Mouse (Mus musculus) kidney, adult 2 months (tissue): ENCODE measurements around the gene Dgkq. TPM values are rescaled to one million over a fixed set of nuclear protein-coding genes. Genes with fewer than 3 reads are reported as not detected.

Source experiments
- DNase-seq: peaks from one replicate; pipeline ENCODE4 v3.0.0; 2021
- H3K27ac ChIP-seq: fragments of 200-500 bp; 2 replicates; pipeline ENCODE4 v1.5.1; 2012; ENCODE audit warnings: low read depth, low read length, control low read depth, inconsistent platforms; ENCODE audit not compliant: insufficient read depth
- H3K27me3 ChIP-seq: fragments of 200-500 bp; replicated peaks from 2 replicates; pipeline ENCODE4 v1.6.1; 2012; ENCODE audit warnings: mild to moderate bottlenecking, moderate library complexity, low read length, inconsistent platforms; ENCODE audit not compliant: control insufficient read depth, insufficient read depth
- H3K36me3 ChIP-seq: fragments of 200-500 bp; 2 replicates; pipeline ENCODE4 v1.6.1; 2012; ENCODE audit warnings: mild to moderate bottlenecking, moderate library complexity, low read length, inconsistent platforms; ENCODE audit not compliant: control insufficient read depth, insufficient read depth
- H3K4me1 ChIP-seq: fragments of 200-500 bp; 2 replicates; pipeline ENCODE4 v1.6.1; 2011; ENCODE audit warnings: low read length; ENCODE audit not compliant: control insufficient read depth, insufficient read depth
- H3K4me3 ChIP-seq: fragments of 200-500 bp; 2 replicates; pipeline ENCODE4 v1.5.1; 2011; ENCODE audit warnings: mild to moderate bottlenecking, low read depth, low read length, control low read depth; ENCODE audit not compliant: insufficient read depth
- CTCF ChIP-seq: fragments of 200-500 bp; conservative IDR thresholded peaks from 2 replicates; pipeline ENCODE4 v1.5.1; 2011; ENCODE audit warnings: low read depth, mild to moderate bottlenecking, control low read depth, low read length, moderate library complexity, mixed read lengths; ENCODE audit not compliant: insufficient read depth, insufficient read length
- POLR2A ChIP-seq: fragments of 200-500 bp; IDR thresholded peaks from one replicate; pipeline ENCODE4 v1.6.1; 2011; ENCODE audit warnings: low read depth, low read length, control low read depth
- WGBS: fragments of 180-500 bp; shearing (Covaris S2); methylation state at CpG from one replicate; pipeline ENCODE4 v1.1.7; 2018; 5-methylcytosine and 5-hydroxymethylcytosine counted together
- polyA plus RNA-seq: library from polyadenylated mRNA; depleted of rRNA; stranded (reverse); fragments of >200 nt; gene quantifications from 2 replicates; pipeline ENCODE4 v1.2.3, GENCODE M21; 2012

The Dgkq gene
- polyA plus RNA-seq, 1 experiment: 27.9 TPM

DNA sequence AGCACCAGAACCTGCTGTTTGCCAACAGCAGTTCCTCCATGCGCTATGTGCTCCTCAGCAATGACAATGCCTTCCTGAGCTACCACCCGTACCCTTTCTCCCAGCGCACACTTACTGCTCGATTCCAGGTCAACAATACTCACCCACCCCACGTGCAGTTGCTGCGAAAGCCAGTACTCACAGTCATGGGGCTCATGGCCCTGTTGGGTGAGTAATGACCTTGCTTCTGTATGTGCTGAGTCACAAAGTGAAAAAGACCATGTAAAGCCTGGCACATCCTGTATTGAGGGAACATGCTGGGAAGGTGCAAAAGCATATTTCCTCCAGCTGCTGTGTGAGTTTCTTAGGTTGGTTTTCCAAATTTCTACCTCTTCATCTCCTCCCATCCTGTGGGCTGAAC lies 11.4 kb upstream of the Dgkq start:
- TF ChIP-seq CTCF (no peak), POLR2A (no peak)
- Histone ChIP-seq H3K27me3 (no peaks in the 10 kb centered on the region), H3K4me1 (peaks cover 15% of the 10 kb centered on the region), H3K27ac (no peak overlapping the region), H3K36me3 (no peaks in the 10 kb centered on the region), H3K4me3 (no peak overlapping the region)
- DNase-seq: no peak
- WGBS: 95% methylated on average over 6 of the region's 6 CpGs

GRCm38 (mm10) chr5:108679909-108680308 lies 10.4 kb upstream of the Dgkq start:
- Histone ChIP-seq H3K4me1 (peaks cover 19% of the 10 kb centered on the region), H3K27me3 (no peaks in the 10 kb centered on the region), H3K4me3 (no peak overlapping the region), H3K27ac (no peak overlapping the region), H3K36me3 (no peaks in the 10 kb centered on the region)
- WGBS: 53% methylated on average over 3 of the region's 3 CpGs
- TF ChIP-seq POLR2A: no peak
- peak; percentile 67 for TF ChIP-seq CTCF
- no peak for DNase-seq

DNA sequence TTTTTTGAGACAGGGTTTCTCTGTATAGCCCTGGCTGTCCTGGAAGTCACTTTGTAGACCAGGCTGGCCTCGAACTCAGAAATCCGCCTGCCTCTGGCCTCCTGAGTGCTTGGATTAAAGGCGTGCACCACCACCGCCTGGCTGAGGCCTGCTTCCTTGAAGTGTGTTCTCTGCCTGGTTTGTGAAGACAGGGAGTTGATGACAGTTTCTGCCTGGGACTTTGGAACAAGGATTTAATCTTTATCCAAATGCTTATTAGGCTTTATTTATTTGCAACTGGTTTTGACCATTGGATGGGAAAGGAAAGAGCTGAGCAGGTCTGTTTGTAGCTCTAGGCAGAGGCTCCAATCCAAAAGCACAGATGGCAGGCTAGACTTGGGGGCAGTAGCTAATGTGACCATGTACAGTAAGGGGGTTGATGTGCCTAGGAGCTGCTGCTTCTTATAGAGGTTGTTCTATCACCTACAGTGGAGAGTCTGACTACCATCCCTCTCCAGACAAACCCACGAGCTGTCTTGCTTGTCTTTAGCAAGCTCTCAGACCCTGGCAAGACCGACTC lies 8.9 kb upstream of the Dgkq start:
- no peak overlapping the region for H3K4me3 ChIP-seq
- no peaks in the 10 kb centered on the region for H3K27me3 ChIP-seq
- 76% methylated on average over 6 of the region's 6 CpGs for WGBS
- no peaks in the 10 kb centered on the region for H3K36me3 ChIP-seq
- H3K27ac ChIP-seq: peak overlapping the region; percentile 70
- peaks cover 22% of the 10 kb centered on the region for H3K4me1 ChIP-seq
- no peak for TF ChIP-seq CTCF
- peak; percentile 19 for TF ChIP-seq POLR2A
- peak; percentile 87 for DNase-seq

DNA sequence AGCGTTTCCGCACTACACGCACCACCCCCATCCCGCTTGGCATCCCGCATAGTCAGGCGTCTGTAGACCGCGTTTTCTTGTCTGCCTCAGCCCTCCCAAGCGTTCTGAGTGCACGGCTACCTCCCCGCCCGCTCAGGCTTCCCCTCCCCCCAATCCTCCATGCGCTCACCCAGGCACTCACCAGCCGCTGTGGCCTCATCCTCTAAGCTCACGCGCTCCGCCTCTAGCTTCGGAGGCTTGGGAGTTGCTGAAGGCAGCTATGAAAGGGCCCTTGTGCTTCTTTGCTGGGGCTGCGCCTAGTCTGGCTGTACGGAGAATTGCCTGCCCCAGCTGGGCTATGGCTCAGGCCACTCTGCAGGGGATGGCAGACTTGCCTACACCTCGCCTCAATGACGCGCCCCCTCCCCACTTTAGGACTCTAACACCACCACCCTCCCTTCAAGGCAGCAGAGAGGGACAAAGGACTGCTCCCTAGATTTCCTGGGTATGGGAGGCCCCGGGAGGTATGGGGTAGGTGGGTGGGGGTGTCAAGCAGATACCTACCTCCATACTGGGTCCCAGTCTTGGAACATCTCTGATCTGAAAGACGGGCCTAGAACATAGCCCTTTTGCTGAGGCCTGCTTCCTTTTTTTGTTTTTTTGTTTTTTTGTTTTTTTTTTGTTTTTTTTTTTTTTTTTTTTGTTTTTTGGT lies 8.3 kb upstream of the Dgkq start:
- Histone ChIP-seq H3K4me1 (peaks cover 22% of the 10 kb centered on the region), H3K36me3 (no peaks in the 10 kb centered on the region), H3K4me3 (peak overlapping the region; percentile 36; the same call in 1 of the 2 replicates), H3K27me3 (no peaks in the 10 kb centered on the region), H3K27ac (peak overlapping the region; percentile 90)
- DNase-seq: peak; percentile 69
- TF ChIP-seq CTCF (no peak), POLR2A (no peak)
- WGBS: 12% methylated on average over 25 of the region's 25 CpGs

- TF ChIP-seq CTCF (no peak), POLR2A (no peak)
- 32% methylated on average over 5 of the region's 5 CpGs for WGBS
- Histone ChIP-seq H3K4me3 (peak overlapping the region; percentile 36; the same call in 1 of the 2 replicates), H3K27ac (peak overlapping the region; percentile 10; the same call in 1 of the 2 replicates), H3K4me1 (peaks cover 22% of the 10 kb centered on the region), H3K27me3 (no peaks in the 10 kb centered on the region), H3K36me3 (no peaks in the 10 kb centered on the region)
- peak; percentile 50 for DNase-seq
Measured at GRCm38 (mm10) chr5:108676772-108677498, 7.5 kb upstream of the Dgkq start.

DNA sequence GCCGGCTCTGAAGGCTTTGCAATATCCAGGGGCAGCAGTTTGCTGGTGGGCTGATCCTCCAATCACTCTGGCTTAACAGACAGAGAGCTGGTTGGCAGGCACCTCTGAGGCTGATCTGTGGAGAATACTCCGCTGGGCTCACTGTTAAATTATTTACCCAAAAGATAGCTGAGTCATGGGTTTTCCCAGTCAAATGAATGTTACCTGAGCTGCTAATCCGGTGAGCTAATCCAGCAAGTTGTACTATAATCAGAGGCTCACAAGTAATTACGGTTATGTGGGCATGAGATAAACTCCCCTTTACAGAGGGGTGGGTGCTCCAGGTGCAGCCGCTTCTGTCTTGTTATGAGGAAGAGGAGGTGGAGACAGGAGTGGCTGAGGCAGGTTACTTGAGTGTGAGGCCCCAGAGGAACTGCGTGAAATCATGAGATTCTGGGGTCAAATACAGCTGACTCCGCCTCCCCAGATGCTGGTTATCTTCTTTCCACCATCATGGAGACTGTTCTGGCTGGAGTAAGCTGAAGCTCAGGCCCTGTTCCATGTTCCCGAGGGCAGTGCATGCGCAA lies 5.9 kb upstream of the Dgkq start, which contains the start of gene Slc26a1:
Gene Slc26a1 (minus strand): TSS at position 319 of the 566 bp plus-strand sequence.
- Histone ChIP-seq H3K27ac (peak within 1 kb of the TSS; percentile 94), H3K4me1 (peaks cover 22% of the 10 kb centered on the region), H3K36me3 (no peaks in the 10 kb centered on the region), H3K4me3 (peak within 1 kb of the TSS; percentile 48), H3K27me3 (no peaks in the 10 kb centered on the region)
- 48% methylated on average over 9 of the region's 9 CpGs for WGBS
- TF ChIP-seq POLR2A (no peak), CTCF (no peak)
- DNase-seq: peak; percentile 94
